Mouse (Mus musculus) left cerebral cortex, adult 11 months (tissue): ENCODE measurements around the gene Hoxd12.

Experiments used
- DNase-seq: peaks from one replicate; pipeline ENCODE4 v3.0.0; 2022; ENCODE audit warnings: low spot score

Hoxd12 gene

GRCm38 (mm10) chr2:74681594-74682531 is 7.0 kb downstream of the Hoxd12 start:
- no peak for DNase-seq

- DNase-seq = no peak
Observed at GRCm38 (mm10) chr2:74682796-74683195, 8.0 kb downstream of the Hoxd12 start.

GRCm38 (mm10) chr2:74683471-74683951 is 8.7 kb downstream of the Hoxd12 start:
- no peak for DNase-seq

GRCm38 (mm10) chr2:74684106-74684505 is 9.3 kb downstream of the Hoxd12 start:
- no peak for DNase-seq

- no peak for DNase-seq
Observed at GRCm38 (mm10) chr2:74685059-74685603, 10.3 kb downstream of the Hoxd12 start.

GRCm38 (mm10) chr2:74686301-74686987 is 11.6 kb downstream of the Hoxd12 start:
- no peak for DNase-seq

- no peak for DNase-seq
Observed at GRCm38 (mm10) chr2:74686988-74687697, 12.3 kb downstream of the Hoxd12 start.

GRCm38 (mm10) chr2:74687698-74688555 is 13.1 kb downstream of the Hoxd12 start:
- DNase-seq = no peak

GRCm38 (mm10) chr2:74688795-74689573 is 14.2 kb downstream of the Hoxd12 start:
- DNase-seq = no peak

GRCm38 (mm10) chr2:74689574-74690337 is 14.9 kb downstream of the Hoxd12 start:
- DNase-seq = no peak

GRCm38 (mm10) chr2:74690338-74690716 is 15.5 kb downstream of the Hoxd12 start:
- DNase-seq = no peak

- no peak for DNase-seq
Observed at GRCm38 (mm10) chr2:74691022-74691951, 16.5 kb downstream of the Hoxd12 start, which contains the start of gene Hoxd10. TSS of gene Hoxd10 (plus strand) at chr2:74691924.

- no peak for DNase-seq
Observed at GRCm38 (mm10) chr2:74691995-74692807, 17.4 kb downstream of the Hoxd12 start.

GRCm38 (mm10) chr2:74692808-74693431 is 18.1 kb downstream of the Hoxd12 start:
- no peak for DNase-seq

GRCm38 (mm10) chr2:74693432-74693827 is 18.6 kb downstream of the Hoxd12 start:
- no peak for DNase-seq

GRCm38 (mm10) chr2:74694066-74694465 is 19.3 kb downstream of the Hoxd12 start:
- DNase-seq = no peak

GRCm38 (mm10) chr2:74695383-74695782 is 20.6 kb downstream of the Hoxd12 start:
- no peak for DNase-seq
